Mouse (Mus musculus) v-Abl transformed pro-B cells (cell line): ENCODE data around the gene Doc2a.

ENCODE experiments used
- in situ Hi-C, 2 experiments: fragments of 400-800 bp; cut with MboI; formaldehyde crosslinking; loops; one replicate each; pipeline ENCODE4 v1.15.1; 2025; ENCODE audit not compliant: unreplicated experiment in 2 of 2

The Doc2a gene

GRCm38 (mm10) chr7:126847116-126847420, at the start of gene Doc2a:
TSS of gene Doc2a (plus strand) at chr7:126847416.
- in situ Hi-C loops = loop anchor here in 1 of 2 experiments (25.0 kb wide), 1 partner anchor 115 kb away; the partner anchor contains the start of gene Sez6l2

- in situ Hi-C loops = no loop called here
These were observed 48.8 kb upstream of the Doc2a start for GRCm38 (mm10) chr7:126798127-126799049.

GRCm38 (mm10) chr7:126799050-126799467, 48.2 kb upstream of the Doc2a start:
- in situ Hi-C loops = no loop called here

GRCm38 (mm10) chr7:126799468-126800268, 47.5 kb upstream of the Doc2a start:
- in situ Hi-C loops = no loop called here

GRCm38 (mm10) chr7:126800269-126801056, 46.8 kb upstream of the Doc2a start:
- in situ Hi-C loops = no loop called here

- in situ Hi-C loops = no loop called here
These were observed 46.2 kb upstream of the Doc2a start for GRCm38 (mm10) chr7:126801057-126801422.

GRCm38 (mm10) chr7:126802134-126802889, 44.9 kb upstream of the Doc2a start:
- in situ Hi-C loops = no loop called here

GRCm38 (mm10) chr7:126803181-126803580, 44.0 kb upstream of the Doc2a start:
- in situ Hi-C loops = no loop called here

- in situ Hi-C loops = no loop called here
These were observed 43.5 kb upstream of the Doc2a start for GRCm38 (mm10) chr7:126803751-126804150.

GRCm38 (mm10) chr7:126806956-126807355, 40.3 kb upstream of the Doc2a start:
- in situ Hi-C loops = no loop called here

GRCm38 (mm10) chr7:126807405-126807804, 39.8 kb upstream of the Doc2a start:
- in situ Hi-C loops = no loop called here

- in situ Hi-C loops = no loop called here
These were observed 38.3 kb upstream of the Doc2a start for GRCm38 (mm10) chr7:126808703-126809455.

GRCm38 (mm10) chr7:126809723-126810369, 37.4 kb upstream of the Doc2a start:
- in situ Hi-C loops = no loop called here

- in situ Hi-C loops = loop anchor here in 1 of 2 experiments (5.0 kb wide), 1 partner anchor 297 kb away; no protein-coding TSS in a partner anchor
These were observed 31.4 kb upstream of the Doc2a start for GRCm38 (mm10) chr7:126815726-126816222.

GRCm38 (mm10) chr7:126816494-126816893, 30.7 kb upstream of the Doc2a start:
- in situ Hi-C loops = loop anchor here in 1 of 2 experiments (5.0 kb wide), 1 partner anchor 296 kb away; no protein-coding TSS in a partner anchor

GRCm38 (mm10) chr7:126817595-126817994, 29.6 kb upstream of the Doc2a start:
- in situ Hi-C loops = loop anchor here in 1 of 2 experiments (5.0 kb wide), 1 partner anchor 295 kb away; no protein-coding TSS in a partner anchor

- in situ Hi-C loops = loop anchor here in 1 of 2 experiments (5.0 kb wide), 1 partner anchor 293 kb away; no protein-coding TSS in a partner anchor
These were observed 28.4 kb upstream of the Doc2a start for GRCm38 (mm10) chr7:126818818-126819217.

GRCm38 (mm10) chr7:126821835-126822511, 25.2 kb upstream of the Doc2a start:
- in situ Hi-C loops = loop anchor here (10.0 kb wide), 2 partner anchors 123 to 393 kb away; partner anchors contain the start of gene Asphd1 (in 1 of the 2)
